Mouse (Mus musculus) urinary bladder, postnatal 25 days (tissue): ENCODE measurements around the gene Arhgap35.
A peak's percentile ranks its signal among the peaks of the same experiment; 100 is the strongest.

ENCODE experiments used
- DNase-seq: peaks from one replicate; pipeline ENCODE4 v3.0.0; 2022; ENCODE audit warnings: low spot score

Arhgap35 gene

GRCm38 (mm10) chr7:16519310-16519709 lies 95.5 kb downstream of the Arhgap35 start:
- no peak for DNase-seq

GRCm38 (mm10) chr7:16517198-16517597 lies 97.6 kb downstream of the Arhgap35 start:
- DNase-seq, result no peak

- DNase-seq, result peak; percentile 58
Measured at GRCm38 (mm10) chr7:16507284-16507683, 107.5 kb downstream of the Arhgap35 start.

- no peak for DNase-seq
Measured at GRCm38 (mm10) chr7:16505226-16505593, 109.6 kb downstream of the Arhgap35 start.

GRCm38 (mm10) chr7:16504573-16505225 lies 110.1 kb downstream of the Arhgap35 start:
- no peak for DNase-seq

GRCm38 (mm10) chr7:16501571-16501970 lies 113.2 kb downstream of the Arhgap35 start:
- DNase-seq, result no peak

GRCm38 (mm10) chr7:16499671-16500104 lies 115.1 kb downstream of the Arhgap35 start:
- DNase-seq, result no peak

GRCm38 (mm10) chr7:16496260-16496659 lies 118.5 kb downstream of the Arhgap35 start:
- DNase-seq, result no peak

- DNase-seq, result peak; percentile 19
Measured at GRCm38 (mm10) chr7:16493361-16493760, 121.4 kb downstream of the Arhgap35 start.

- DNase-seq, result no peak
Measured at GRCm38 (mm10) chr7:16492211-16492610, 122.6 kb downstream of the Arhgap35 start.

- peak; percentile 62 for DNase-seq
Measured at GRCm38 (mm10) chr7:16491759-16492158, 123.0 kb downstream of the Arhgap35 start.

- no peak for DNase-seq
Measured at GRCm38 (mm10) chr7:16489948-16490347, 124.8 kb downstream of the Arhgap35 start.

- no peak for DNase-seq
Measured at GRCm38 (mm10) chr7:16488816-16489215, 126.0 kb downstream of the Arhgap35 start.

GRCm38 (mm10) chr7:16477628-16478027 lies 137.2 kb downstream of the Arhgap35 start, which contains the start of gene Npas1:
TSS of gene Npas1 (minus strand) at chr7:16477728.
- DNase-seq, result no peak

GRCm38 (mm10) chr7:16476600-16476989 lies 138.2 kb downstream of the Arhgap35 start:
- DNase-seq, result no peak

- DNase-seq, result no peak
Measured at GRCm38 (mm10) chr7:16475764-16476599, 138.8 kb downstream of the Arhgap35 start.

GRCm38 (mm10) chr7:16475321-16475720 lies 139.5 kb downstream of the Arhgap35 start:
- DNase-seq, result no peak

GRCm38 (mm10) chr7:16474445-16474844 lies 140.3 kb downstream of the Arhgap35 start:
- DNase-seq, result no peak

- no peak for DNase-seq
Measured at GRCm38 (mm10) chr7:16473847-16474246, 140.9 kb downstream of the Arhgap35 start.

GRCm38 (mm10) chr7:16472116-16472709 lies 142.6 kb downstream of the Arhgap35 start:
- DNase-seq, result no peak

GRCm38 (mm10) chr7:16471549-16471948 lies 143.2 kb downstream of the Arhgap35 start:
- no peak for DNase-seq

- DNase-seq, result no peak
Measured at GRCm38 (mm10) chr7:16468115-16468514, 146.7 kb downstream of the Arhgap35 start.

GRCm38 (mm10) chr7:16466565-16466964 lies 148.2 kb downstream of the Arhgap35 start:
- no peak for DNase-seq
